ENCODE assay signal across 33 mouse cellular contexts in the genomic region with DNA sequence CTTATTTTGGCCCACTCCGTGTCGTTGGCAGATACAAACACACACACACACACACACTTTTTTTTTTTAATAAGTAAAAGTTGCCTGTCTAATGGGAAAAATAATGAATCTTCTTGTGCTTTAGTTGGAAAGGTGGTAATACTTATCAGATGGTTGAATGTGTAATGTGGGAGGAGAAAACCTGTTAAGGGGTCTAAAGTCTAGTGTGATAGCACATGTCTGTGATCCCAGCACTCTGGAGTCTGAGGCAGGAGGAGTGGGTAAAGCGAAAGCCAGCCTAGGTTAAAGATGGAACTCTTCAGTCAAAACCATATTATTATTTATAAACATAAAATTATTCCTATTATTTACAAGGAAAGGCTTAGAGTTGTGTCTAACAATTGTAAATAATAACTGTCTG.
"Had no signal": no experiment of that assay in that cellular context is flagged by ENCODE, and none has a peak within 500 bp of the region (broad histone marks: within the 10 kb centered on the region; RNA-seq: fewer than 3 reads in every experiment).

No protein-coding gene starts in this region.

- ATAC-seq: hindbrain, embryonic 16.5 days; hindbrain, postnatal 0 days; inflammation-experienced regulatory T-cells, adult 6 months had no signal

- H3K27me3 ChIP-seq: heart, embryonic 12.5 days; heart, embryonic 13.5 days; heart, embryonic 15.5 days; hindbrain, embryonic 12.5 days; hindbrain, embryonic 13.5 days; hindbrain, embryonic 15.5 days; kidney, embryonic 15.5 days had no signal

- H3K4me3 ChIP-seq: heart, embryonic 10.5 days; heart, embryonic 12.5 days; heart, embryonic 13.5 days; heart, embryonic 15.5 days; hindbrain, embryonic 10.5 days; hindbrain, embryonic 12.5 days; hindbrain, embryonic 13.5 days; hindbrain, embryonic 15.5 days; kidney, embryonic 15.5 days; layer of hippocampus, adult 2 months; left cerebral cortex, adult 2 months had no signal

- H3K27ac ChIP-seq: heart, embryonic 10.5 days; heart, embryonic 13.5 days; heart, embryonic 15.5 days; hindbrain, embryonic 10.5 days; hindbrain, embryonic 12.5 days; hindbrain, embryonic 13.5 days; hindbrain, embryonic 14.5 days; hindbrain, embryonic 15.5 days; kidney, embryonic 15.5 days; kidney, postnatal 0 days; layer of hippocampus, adult 2 months; left cerebral cortex, adult 2 months had no signal

- H3K9ac ChIP-seq: heart, embryonic 12.5 days; heart, embryonic 13.5 days; heart, embryonic 15.5 days; hindbrain, embryonic 12.5 days; hindbrain, embryonic 13.5 days; hindbrain, embryonic 14.5 days; hindbrain, embryonic 15.5 days; kidney, embryonic 15.5 days had no signal

- H3K4me2 ChIP-seq: heart, embryonic 11.5 days; heart, embryonic 12.5 days; heart, embryonic 13.5 days; heart, embryonic 15.5 days; hindbrain, embryonic 12.5 days; hindbrain, embryonic 13.5 days; hindbrain, embryonic 14.5 days; hindbrain, embryonic 15.5 days; kidney, embryonic 15.5 days had no signal

- H3K36me3 ChIP-seq: heart, embryonic 15.5 days; hindbrain, embryonic 10.5 days; hindbrain, embryonic 12.5 days; hindbrain, embryonic 15.5 days had no signal

- DNase-seq: heart, postnatal 10 days; heart, postnatal 14 days; heart, postnatal 36 days; heart, postnatal 4 days; kidney, adult 11 months; kidney, adult 18-20 months; kidney, adult 2 months; kidney, adult 8-10 months; kidney, adult 9 months; kidney, postnatal 10 days; kidney, postnatal 14 days; kidney, postnatal 25 days; kidney, postnatal 36 days; kidney, postnatal 4 days; layer of hippocampus, adult 9-11 months; layer of hippocampus, postnatal 36 days had no signal

- H3K4me1 ChIP-seq: heart, embryonic 12.5 days; heart, embryonic 13.5 days; heart, embryonic 15.5 days; hindbrain, embryonic 10.5 days; hindbrain, embryonic 12.5 days; hindbrain, embryonic 13.5 days; kidney, embryonic 15.5 days had no signal

- H3K9me3 ChIP-seq: heart, embryonic 10.5 days; heart, embryonic 12.5 days; heart, embryonic 13.5 days; heart, embryonic 15.5 days; hindbrain, embryonic 10.5 days; hindbrain, embryonic 12.5 days; hindbrain, embryonic 13.5 days; hindbrain, embryonic 15.5 days; kidney, embryonic 15.5 days had no signal
